11 mouse cellular contexts compared by ENCODE assay signal in the genomic region with DNA sequence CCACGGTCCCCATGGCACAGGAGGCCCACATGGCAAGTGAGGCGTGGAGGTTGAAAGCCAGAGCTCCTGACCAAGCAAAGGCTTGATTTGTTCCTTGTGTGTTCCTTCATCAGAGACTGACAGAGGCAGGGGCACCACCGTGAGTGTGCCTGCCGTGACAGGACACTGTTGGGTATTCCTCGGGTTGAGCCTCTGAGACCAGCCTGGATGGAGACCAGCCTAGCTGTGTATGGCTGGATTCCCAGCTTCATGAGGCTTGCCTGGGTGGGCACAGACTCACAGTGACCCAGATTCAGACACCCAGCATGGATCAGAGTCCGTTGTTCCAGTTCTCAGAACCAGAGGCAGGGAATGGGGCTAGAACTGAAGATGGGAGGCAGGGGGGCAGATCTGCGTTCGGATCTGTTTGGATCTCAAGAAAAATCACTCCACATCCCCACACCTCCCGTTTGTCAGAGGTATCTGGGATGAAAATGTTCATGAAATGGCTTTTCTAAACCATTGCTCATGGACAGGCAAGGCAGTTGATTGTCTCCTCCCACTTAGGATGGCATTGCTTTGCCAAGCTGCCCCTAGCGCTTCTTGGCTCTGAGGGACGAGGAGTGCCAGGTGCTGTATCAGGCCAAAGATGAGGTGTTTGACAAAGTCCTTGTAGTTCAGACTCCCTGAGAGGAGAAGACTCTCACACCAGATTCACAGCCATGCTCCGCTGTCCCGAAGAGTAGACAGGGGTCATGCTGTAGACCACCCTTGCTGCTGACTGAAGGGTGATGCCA. TPM values are rescaled to one million over a fixed set of nuclear protein-coding genes. Genes with fewer than 3 reads are reported as not detected.
DNase-seq lines count a peak whose midpoint lies in the region; ATAC-seq and TF ChIP-seq lines count a peak whose summit lies in the region.
"Had no signal": no experiment of that assay in that cellular context is flagged by ENCODE, and none has a peak within 500 bp of the region (broad histone marks: within the 10 kb centered on the region; RNA-seq: fewer than 3 reads in every experiment).

No protein-coding gene starts in this region.

- H3K36me3 ChIP-seq in heart, embryonic 16.5 days (ENCODE audit: control insufficient read depth, insufficient read depth), result no peaks in the 10 kb centered on the region
- H3K36me3 ChIP-seq in neural tube, embryonic 12.5 days, result no peaks in the 10 kb centered on the region
- no peaks in the 10 kb centered on the region for H3K36me3 ChIP-seq in embryonic facial prominence, embryonic 15.5 days
- H3K36me3 ChIP-seq in small intestine, adult 2 months (ENCODE audit: control insufficient read depth, insufficient read depth, low read length), result no peaks in the 10 kb centered on the region
- H3K36me3 ChIP-seq in midbrain, embryonic 15.5 days (replicated peaks), result no peaks in the 10 kb centered on the region
- H3K36me3 ChIP-seq in forebrain, embryonic 16.5 days (ENCODE audit: control insufficient read depth, insufficient read depth), result no peaks in the 10 kb centered on the region

- peaks cover 43% of the 10 kb centered on the region for H3K4me1 ChIP-seq in heart, embryonic 16.5 days (ENCODE audit: control insufficient read depth, insufficient read depth, low read length)
- H3K4me1 ChIP-seq in neural tube, embryonic 12.5 days, result peaks cover 14% of the 10 kb centered on the region; the same call in 1 of the 2 replicates
- peaks cover 33% of the 10 kb centered on the region for H3K4me1 ChIP-seq in embryonic facial prominence, embryonic 15.5 days
- H3K4me1 ChIP-seq in small intestine, adult 2 months (ENCODE audit: control insufficient read depth, insufficient read depth, insufficient read length, low read length), result peaks cover 55% of the 10 kb centered on the region
- H3K4me1 ChIP-seq in midbrain, embryonic 15.5 days, result peaks cover 22% of the 10 kb centered on the region; the same call in 1 of the 2 replicates
- peaks cover 13% of the 10 kb centered on the region for H3K4me1 ChIP-seq in forebrain, embryonic 16.5 days (replicated peaks; ENCODE audit: control insufficient read depth, insufficient read depth, low read length)

- TF ChIP-seq CTCF in small intestine, adult 2 months (IDR thresholded peaks at IDR 0.05; ENCODE audit: extremely low read depth, insufficient read length, insufficient replicate concordance, low read depth, low read length), result no peak

- DNase-seq in heart, adult 9 months (ENCODE audit: low spot score in 2 of 2), result no peak
- no peak for DNase-seq in neural tube, embryonic 10.5 days (ENCODE audit: extremely low spot score, low spot score)

- H3K4me2 ChIP-seq in heart, embryonic 16.5 days (ENCODE audit: low read depth, low read length), result peak overlapping the region; percentile 99; the same call in 1 of the 2 replicates
- peak overlapping the region; percentile 22; the same call in 1 of the 2 replicates for H3K4me2 ChIP-seq in neural tube, embryonic 12.5 days (replicated peaks)
- peak overlapping the region; percentile 96 for H3K4me2 ChIP-seq in embryonic facial prominence, embryonic 15.5 days (replicated peaks)
- no peak overlapping the region for H3K4me2 ChIP-seq in midbrain, embryonic 15.5 days
- H3K4me2 ChIP-seq in forebrain, embryonic 16.5 days (ENCODE audit: low read length), result no peak overlapping the region

- no peak overlapping the region for H3K27ac ChIP-seq in heart, embryonic 16.5 days (ENCODE audit: low read length)
- H3K27ac ChIP-seq in neural tube, embryonic 12.5 days, result no peak overlapping the region
- H3K27ac ChIP-seq in embryonic facial prominence, embryonic 15.5 days (replicated peaks), result no peak overlapping the region
- H3K27ac ChIP-seq in small intestine, adult 2 months (ENCODE audit: insufficient read depth, low read depth, low read length), result peak overlapping the region; percentile 12
- H3K27ac ChIP-seq in midbrain, embryonic 15.5 days, result no peak overlapping the region
- no peak overlapping the region for H3K27ac ChIP-seq in forebrain, embryonic 16.5 days (ENCODE audit: low read length)

- 83% methylated on average over 13 of the region's 13 CpGs for WGBS in heart, embryonic 16.5 days
- WGBS in neural tube, embryonic 12.5 days, result 89% methylated on average over 13 of the region's 13 CpGs
- 82% methylated on average over 13 of the region's 13 CpGs for WGBS in embryonic facial prominence, embryonic 15.5 days
- 55% methylated on average over 13 of the region's 13 CpGs for WGBS in small intestine, adult 2 months
- WGBS in midbrain, embryonic 15.5 days, result 87% methylated on average over 13 of the region's 13 CpGs
- WGBS in forebrain, embryonic 16.5 days, result 85% methylated on average over 13 of the region's 13 CpGs

- no peak for TF ChIP-seq POLR2A in small intestine, adult 2 months (IDR thresholded peaks at IDR 0.05; ENCODE audit: low read depth, low read length)

- H3K27me3 ChIP-seq in heart, embryonic 16.5 days (ENCODE audit: control insufficient read depth, insufficient read depth, low read length), result no peaks in the 10 kb centered on the region
- H3K27me3 ChIP-seq in neural tube, embryonic 12.5 days (replicated peaks), result peaks cover 25% of the 10 kb centered on the region; the same call in 1 of the 2 replicates
- no peaks in the 10 kb centered on the region for H3K27me3 ChIP-seq in embryonic facial prominence, embryonic 15.5 days
- no peaks in the 10 kb centered on the region for H3K27me3 ChIP-seq in small intestine, adult 2 months (ENCODE audit: control insufficient read depth, insufficient read depth, low read length)
- 0 out of 2 replicates have a peak, but pooled peaks cover 11% of the 10 kb centered on the region for H3K27me3 ChIP-seq in midbrain, embryonic 15.5 days (replicated peaks)
- H3K27me3 ChIP-seq in forebrain, embryonic 16.5 days (replicated peaks; ENCODE audit: control insufficient read depth, insufficient read depth, low read length), result peaks cover 15% of the 10 kb centered on the region

- no peaks in the 10 kb centered on the region for H3K9me3 ChIP-seq in heart, embryonic 16.5 days (replicated peaks; ENCODE audit: control insufficient read depth, low read length)
- no peaks in the 10 kb centered on the region for H3K9me3 ChIP-seq in neural tube, embryonic 12.5 days
- H3K9me3 ChIP-seq in embryonic facial prominence, embryonic 15.5 days (replicated peaks), result no peaks in the 10 kb centered on the region
- no peaks in the 10 kb centered on the region for H3K9me3 ChIP-seq in midbrain, embryonic 15.5 days
- no peaks in the 10 kb centered on the region for H3K9me3 ChIP-seq in forebrain, embryonic 16.5 days (ENCODE audit: control insufficient read depth, low read length)

- H3K4me3 ChIP-seq in heart, embryonic 16.5 days (ENCODE audit: low read length), result 0 out of 2 replicates have a peak overlapping the region, but pooled peaks have one; percentile 78
- no peak overlapping the region for H3K4me3 ChIP-seq in neural tube, embryonic 12.5 days
- H3K4me3 ChIP-seq in embryonic facial prominence, embryonic 15.5 days (replicated peaks), result no peak overlapping the region; the same call in 1 of the 2 replicates
- peak overlapping the region; percentile 86 for H3K4me3 ChIP-seq in small intestine, adult 2 months (ENCODE audit: low read depth, low read length)
- H3K4me3 ChIP-seq in midbrain, embryonic 15.5 days, result no peak overlapping the region
- no peak overlapping the region for H3K4me3 ChIP-seq in forebrain, embryonic 16.5 days (replicated peaks; ENCODE audit: low read length)

- H3K9ac ChIP-seq in heart, embryonic 16.5 days (ENCODE audit: low read length), result no peak overlapping the region; the same call in 1 of the 2 replicates
- no peak overlapping the region for H3K9ac ChIP-seq in neural tube, embryonic 12.5 days
- H3K9ac ChIP-seq in embryonic facial prominence, embryonic 15.5 days, result 0 out of 2 replicates have a peak overlapping the region, but pooled peaks have one; percentile 12
- no peak overlapping the region for H3K9ac ChIP-seq in midbrain, embryonic 15.5 days
- H3K9ac ChIP-seq in forebrain, embryonic 16.5 days (replicated peaks; ENCODE audit: low read depth, low read length), result no peak overlapping the region

- no peak for ATAC-seq in heart, embryonic 16.5 days (replicated peaks; ENCODE audit: extremely low read depth, insufficient read depth, low FRiP score)
- no peak for ATAC-seq in neural tube, embryonic 12.5 days (ENCODE audit: low FRiP score, low read depth)
- ATAC-seq in embryonic facial prominence, embryonic 15.5 days (ENCODE audit: insufficient number of reproducible peaks, low FRiP score, low TSS enrichment, low read depth), result no peak
- ATAC-seq in midbrain, embryonic 15.5 days (replicated peaks), result no peak
- no peak for ATAC-seq in forebrain, embryonic 16.5 days
- ATAC-seq: forebrain, embryonic 14.5 days; hindbrain, embryonic 16.5 days had no signal

RNA-seq across cellular contexts. Expression of gene Il4ra, which starts 1.9 kb away (rescaled TPM):
- 6.7 and 7.3 TPM in 2 replicates for polyA plus RNA-seq in heart, embryonic 16.5 days (2015; fragmentation: Nextera tagmentation; extraction: Ambion mirVana)
- polyA plus RNA-seq in neural tube, embryonic 12.5 days (2016; fragmentation: Nextera tagmentation; extraction: Ambion mirVana), result 5.1 and 5.3 TPM in 2 replicates
- polyA plus RNA-seq in embryonic facial prominence, embryonic 15.5 days (2015; fragmentation: Nextera tagmentation; extraction: Ambion mirVana), result 13.0 and 13.2 TPM in 2 replicates
- 31.8 and 51.7 TPM in 2 replicates for polyA plus RNA-seq in small intestine, adult 2 months (2012; rRNA removed)
- polyA plus RNA-seq in midbrain, embryonic 15.5 days (2015; fragmentation: Nextera tagmentation; extraction: Ambion mirVana), result 5.4 and 5.9 TPM in 2 replicates
- polyA plus RNA-seq in forebrain, embryonic 16.5 days (2015; fragmentation: Nextera tagmentation; extraction: Ambion mirVana), result 2.4 and 2.5 TPM in 2 replicates

RNA-seq across cellular contexts. Expression of gene Il21r, which starts 49.4 kb away (rescaled TPM):
- 0.61 and 3.2 TPM in 2 replicates for polyA plus RNA-seq in heart, embryonic 16.5 days (2015; fragmentation: Nextera tagmentation; extraction: Ambion mirVana)
- polyA plus RNA-seq in neural tube, embryonic 12.5 days (2016; fragmentation: Nextera tagmentation; extraction: Ambion mirVana), result 0.27 and 0.35 TPM in 2 replicates
- polyA plus RNA-seq in embryonic facial prominence, embryonic 15.5 days (2015; fragmentation: Nextera tagmentation; extraction: Ambion mirVana), result 1.1 and 1.5 TPM in 2 replicates
- 9.4 and 13.4 TPM in 2 replicates for polyA plus RNA-seq in small intestine, adult 2 months (2012; rRNA removed)
- 0.39 and 0.41 TPM in 2 replicates for polyA plus RNA-seq in midbrain, embryonic 15.5 days (2015; fragmentation: Nextera tagmentation; extraction: Ambion mirVana)
- 0.22 and 0.37 TPM in 2 replicates for polyA plus RNA-seq in forebrain, embryonic 16.5 days (2015; fragmentation: Nextera tagmentation; extraction: Ambion mirVana)
- polyA plus RNA-seq: neural tube, embryonic 14.5 days had no signal

Comparison
In these comparisons a context has a peak if more than half of its experiments do, and no peak if none do; other contexts are left out.
1. H3K4me2 ChIP-seq: peak in heart, embryonic 16.5 days (single experiment), neural tube, embryonic 12.5 days (single experiment) and embryonic facial prominence, embryonic 15.5 days (single experiment); none in midbrain, embryonic 15.5 days (single experiment) and forebrain, embryonic 16.5 days (single experiment).
2. H3K4me3 ChIP-seq: peak in heart, embryonic 16.5 days (single experiment) and small intestine, adult 2 months (single experiment); none in neural tube, embryonic 12.5 days (single experiment), embryonic facial prominence, embryonic 15.5 days (single experiment), midbrain, embryonic 15.5 days (single experiment) and forebrain, embryonic 16.5 days (single experiment).